In the genomic region with DNA sequence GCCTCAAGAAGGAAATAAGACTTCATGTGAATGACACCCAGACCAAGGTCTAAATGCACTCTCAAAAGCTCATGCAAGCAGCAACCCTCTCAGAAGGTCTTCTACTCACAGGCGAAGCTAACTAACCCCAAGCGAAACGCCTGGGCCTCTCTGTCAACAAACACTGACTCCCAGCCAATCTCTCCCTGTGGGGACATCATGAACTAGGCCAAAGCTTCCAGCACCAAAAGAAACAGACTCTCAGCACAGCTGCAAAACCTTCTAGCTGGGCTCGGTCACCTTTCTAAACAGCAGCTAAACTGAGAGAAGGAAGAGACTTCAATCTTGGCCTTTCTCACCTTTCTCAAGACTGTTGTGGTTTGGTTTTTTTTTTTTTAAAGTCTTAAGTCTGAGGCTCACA, we compare ENCODE assay signal across 11 mouse cellular contexts.
DNase-seq lines count a peak whose midpoint lies in the region.
"Had no signal": no experiment of that assay in that cellular context is flagged by ENCODE, and none has a peak within 500 bp of the region (broad histone marks: within the 10 kb centered on the region; RNA-seq: fewer than 3 reads in every experiment).

No protein-coding gene starts in this region.

- intact Hi-C loops in heart, postnatal 36 days (cut with DNase I): no loop called here

- DNase-seq in adrenal gland, postnatal 14 days: peak; percentile 62
- DNase-seq in adrenal gland, adult 18-20 months (ENCODE audit: low spot score in 2 of 2): no peak
- DNase-seq in kidney, adult 9 months: peak; percentile 47
- no peak for DNase-seq in kidney, adult 8-10 months
- peak; percentile 95 for DNase-seq in adipocyte (ENCODE audit: low spot score)
- peak; percentile 59 to 71 for DNase-seq in heart, postnatal 36 days
- DNase-seq in urinary bladder, postnatal 14 days (ENCODE audit: low spot score): no peak
- DNase-seq in ovary, adult 18-20 months (ENCODE audit: low spot score): no peak
- DNase-seq: cerebellum, adult 11-12 months; kidney, adult 2 months; right cerebral cortex, postnatal 4 days had no signal

Comparison
In these comparisons a context has a peak if more than half of its experiments do, and no peak if none do; other contexts are left out.
1. DNase-seq: peak in adrenal gland, postnatal 14 days (single experiment), kidney, adult 9 months (single experiment), adipocyte (single experiment) and heart, postnatal 36 days (2 of 2); none in adrenal gland, adult 18-20 months (0 of 2), kidney, adult 8-10 months (0 of 2), urinary bladder, postnatal 14 days (single experiment) and ovary, adult 18-20 months (single experiment).